Mouse (Mus musculus) thymus, adult 2 months (tissue): ENCODE results near the gene Tk1.

Source experiments
- CTCF ChIP-seq: fragments of 200-500 bp; IDR thresholded peaks from 2 replicates; pipeline ENCODE4 v1.5.1; 2012; ENCODE audit warnings: mild to moderate bottlenecking, control low read depth, low read length, moderate library complexity, borderline replicate concordance; ENCODE audit not compliant: control insufficient read depth, poor library complexity, insufficient read depth; ENCODE audit errors: extremely low read depth
- POLR2A ChIP-seq: fragments of 200-500 bp; IDR thresholded peaks from 2 replicates; pipeline ENCODE4 v1.6.1; 2012; ENCODE audit warnings: mild to moderate bottlenecking, low read length, control low read depth, moderate library complexity; ENCODE audit not compliant: control insufficient read depth, poor library complexity, insufficient read depth; ENCODE audit errors: extremely low read depth

GRCm38 (mm10) chr11:117858392-117858791 lies 32.5 kb upstream of the Tk1 start:
- TF ChIP-seq CTCF (no peak), POLR2A (no peak)
